Mouse (Mus musculus): ENCODE results near the gene Dcaf1.

DNA sequence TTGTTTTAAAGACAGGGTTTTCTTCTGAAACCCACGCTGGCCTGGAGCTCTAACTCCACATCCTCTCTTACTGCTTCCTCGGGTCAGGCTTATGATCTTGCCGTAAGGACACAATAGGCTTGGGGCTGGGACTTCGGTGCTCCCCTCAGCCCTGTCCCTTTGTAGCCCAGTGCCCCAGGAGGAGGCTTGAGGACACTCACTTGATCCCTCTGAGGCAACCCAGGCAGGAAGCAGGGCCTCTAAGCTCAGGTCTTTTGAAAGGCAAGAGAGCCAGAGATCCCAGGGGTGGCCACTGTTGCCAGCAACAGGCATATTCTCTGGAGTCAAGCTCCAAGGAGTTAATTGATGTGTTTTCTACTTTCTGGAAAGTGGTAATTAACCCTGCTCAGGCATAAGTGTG, 57.8 kb downstream of the Dcaf1 start:
- TF ChIP-seq ZNF384 (IDR thresholded peaks at IDR 0.05; ENCODE audit: low read depth, low read length) (no peak), CHD2 (IDR thresholded peaks at IDR 0.05; ENCODE audit: low read depth, low read length) (no peak)
